Mouse (Mus musculus): ENCODE data around the gene Plekhg2.
A peak's percentile ranks its signal among the peaks of the same experiment; 100 is the strongest.

Plekhg2 gene

DNA sequence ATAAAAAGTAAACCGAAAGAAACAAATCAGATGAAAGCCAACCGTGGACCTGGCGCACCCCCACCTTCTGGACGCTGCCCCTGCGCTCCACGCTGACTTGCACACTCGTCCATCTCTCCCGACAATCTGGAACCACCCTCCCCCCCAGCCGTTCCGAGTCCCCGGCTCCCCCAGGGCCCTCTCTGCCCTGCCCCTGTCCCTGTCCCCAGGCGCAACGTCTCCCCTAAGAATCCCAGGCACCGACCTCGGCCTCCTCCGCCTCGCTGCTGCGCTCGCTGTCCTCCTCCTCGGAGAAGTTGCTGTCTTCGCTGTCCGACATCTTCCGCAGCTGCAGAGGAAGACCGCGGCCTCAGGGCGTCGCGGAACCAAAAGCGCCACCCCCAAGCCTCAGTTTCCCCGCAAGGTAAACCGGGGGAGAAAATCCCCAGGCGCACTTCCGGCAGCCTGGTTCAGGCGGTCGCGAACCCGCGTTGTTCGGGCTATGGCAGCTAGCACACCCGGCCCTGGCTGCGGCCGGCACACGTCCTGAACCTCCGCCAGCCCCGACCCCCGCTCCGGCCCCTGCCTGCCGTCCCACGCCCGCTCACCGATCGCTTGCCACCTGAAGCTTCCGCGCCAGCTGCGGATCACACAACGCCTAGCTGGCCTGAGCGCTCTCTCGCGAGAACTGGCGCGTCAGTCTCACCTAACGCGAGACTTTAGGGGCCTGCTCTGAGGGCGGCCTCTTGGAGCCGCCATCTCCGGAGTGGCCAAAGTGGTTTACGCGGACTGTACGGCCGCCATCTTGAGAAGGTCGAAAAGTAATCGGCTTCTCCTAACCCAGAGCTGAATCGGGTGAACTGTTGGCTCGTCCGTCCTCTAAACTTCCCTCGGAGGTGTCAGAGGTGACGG is 34.0 kb downstream of the Plekhg2 start, which contains the start of gene Supt5:
Gene Supt5, minus strand, starts transcription at position 639 of the 891 bp plus-strand sequence.
- DNase-seq (ENCODE audit: low read depth, low spot score), result peak; percentile 99

DNA sequence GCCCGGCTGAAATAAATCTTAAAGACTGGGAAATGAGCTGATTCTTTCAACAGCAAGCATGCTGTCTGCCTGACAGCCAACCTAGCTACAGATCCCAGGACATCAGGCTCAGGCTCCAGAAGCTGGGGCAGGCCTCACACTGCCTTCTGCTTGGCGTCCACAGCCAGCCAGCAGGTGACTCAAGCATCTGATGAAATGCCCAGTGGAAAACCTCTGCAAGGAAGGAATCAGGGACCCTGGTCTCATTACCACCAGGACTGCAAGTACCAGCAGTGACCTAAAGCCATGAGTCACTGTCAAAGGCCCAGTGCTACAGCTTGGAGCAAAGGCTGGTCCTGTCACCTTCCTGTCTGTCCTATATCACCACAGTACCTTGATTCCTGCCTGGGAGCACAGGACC is 36.9 kb downstream of the Plekhg2 start:
- DNase-seq (ENCODE audit: low read depth, low spot score), result no peak

- no peak for DNase-seq (ENCODE audit: low read depth, low spot score)
Observed at GRCm38 (mm10) chr7:28334534-28334933, 37.9 kb downstream of the Plekhg2 start.

DNA sequence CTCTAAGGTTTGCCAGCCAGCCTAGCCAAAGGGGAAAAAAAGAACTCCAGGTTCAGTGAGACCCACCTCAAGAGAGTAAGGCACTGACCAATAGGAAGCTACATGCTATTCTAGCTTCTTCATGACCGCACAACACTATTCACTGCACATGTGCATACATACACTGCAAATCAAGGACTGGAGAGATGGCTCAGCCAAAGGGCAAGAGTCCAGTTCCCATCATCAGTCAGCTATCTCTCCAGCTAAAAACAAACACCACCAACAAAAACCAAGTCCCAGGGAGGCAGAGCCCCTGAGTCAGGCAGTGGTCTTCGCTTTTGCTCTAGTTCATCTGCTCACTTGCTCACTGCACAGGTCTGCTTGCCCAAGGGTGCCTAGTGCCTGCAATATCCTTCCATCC is 44.1 kb downstream of the Plekhg2 start:
- DNase-seq (ENCODE audit: low read depth, low spot score), result no peak

- no peak for DNase-seq (ENCODE audit: low read depth, low spot score)
Observed at GRCm38 (mm10) chr7:28326457-28326856, 45.9 kb downstream of the Plekhg2 start.

- DNase-seq (ENCODE audit: low read depth, low spot score), result no peak
Observed at GRCm38 (mm10) chr7:28325293-28325692, 47.1 kb downstream of the Plekhg2 start.

- DNase-seq (ENCODE audit: low read depth, low spot score), result no peak
Observed at GRCm38 (mm10) chr7:28321974-28322720, 50.3 kb downstream of the Plekhg2 start.

GRCm38 (mm10) chr7:28318714-28319113 is 53.7 kb downstream of the Plekhg2 start:
- DNase-seq (ENCODE audit: low read depth, low spot score), result no peak

GRCm38 (mm10) chr7:28318036-28318435 is 54.4 kb downstream of the Plekhg2 start:
- DNase-seq (ENCODE audit: low read depth, low spot score), result no peak

- peak; percentile 98 for DNase-seq (ENCODE audit: low read depth, low spot score)
Observed at GRCm38 (mm10) chr7:28311926-28312543, 60.4 kb downstream of the Plekhg2 start, which contains the start of gene Timm50. Gene Timm50, minus strand, starts transcription at chr7:28312072.

DNA sequence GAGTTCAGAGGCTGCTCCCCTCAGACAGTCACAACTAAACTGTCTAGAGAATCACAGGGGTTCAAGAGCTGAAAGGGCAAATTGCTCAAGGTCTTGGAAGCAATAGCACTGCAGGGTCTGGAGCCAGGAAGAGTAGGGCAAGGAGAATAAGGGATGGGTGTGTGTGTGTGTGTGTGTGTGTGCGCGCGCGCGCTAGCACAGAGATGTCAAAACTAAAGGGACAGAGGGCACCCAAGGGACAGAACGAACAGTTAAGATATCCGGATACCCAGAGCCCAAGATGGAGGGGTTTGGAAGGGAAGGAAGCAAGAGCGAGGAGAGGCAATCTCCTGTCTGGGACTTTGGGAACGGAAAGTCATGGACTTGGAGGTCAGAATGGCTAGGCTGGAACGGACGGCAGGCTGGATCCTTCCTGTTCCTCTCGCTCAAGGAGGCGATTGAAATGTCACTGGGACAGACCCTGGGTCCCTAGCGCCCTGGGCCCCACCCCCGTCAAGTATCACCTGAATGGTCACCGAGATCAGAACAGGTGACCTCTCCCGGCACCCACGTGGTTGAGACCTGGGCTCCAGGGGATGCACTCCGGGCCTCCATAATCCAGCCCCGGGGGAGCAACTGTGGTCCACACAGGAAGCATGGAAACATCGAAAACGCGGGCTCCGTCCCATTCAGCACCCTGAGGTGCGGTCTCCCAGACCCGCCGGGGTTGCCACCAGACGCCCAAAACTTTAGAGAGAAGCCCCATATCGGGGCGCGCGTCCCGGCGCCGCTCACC is 61.1 kb downstream of the Plekhg2 start:
- DNase-seq (ENCODE audit: low read depth, low spot score), result peak; percentile 54

- no peak for DNase-seq (ENCODE audit: low read depth, low spot score)
Observed at GRCm38 (mm10) chr7:28309737-28310136, 62.7 kb downstream of the Plekhg2 start.
